Mouse (Mus musculus) c-Kit-positive CD71-negative TER-119-negative erythroid progenitor cells, embryonic 14.5 days (primary cell): ENCODE results near the gene Aldh9a1.

Experiments
- DNase-seq: peaks from one replicate; pipeline ENCODE4 v3.0.0-alpha.2; 2013; ENCODE audit warnings: low read depth

Aldh9a1 gene

GRCm38 (mm10) chr1:167350597-167351415 lies 1.0 kb downstream of the Aldh9a1 start:
- no peak for DNase-seq

DNA sequence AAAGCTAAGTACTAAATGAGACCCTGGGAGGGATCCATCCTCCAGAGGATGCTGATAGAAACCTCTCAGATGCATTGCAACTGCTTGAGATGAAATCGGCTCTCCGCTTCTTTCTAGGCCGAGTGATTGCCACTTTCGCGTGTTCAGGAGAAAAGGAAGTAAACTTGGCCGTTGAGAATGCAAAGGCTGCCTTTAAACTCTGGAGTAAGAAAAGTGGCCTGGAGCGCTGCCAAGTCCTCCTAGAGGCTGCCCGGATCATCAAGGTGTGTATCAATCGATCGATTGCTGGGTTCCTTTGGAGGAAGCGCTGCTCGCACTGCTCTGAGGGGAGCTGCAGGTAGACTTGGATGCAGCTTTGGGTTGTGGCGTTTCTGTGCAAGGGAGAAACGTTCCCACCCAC lies 2.6 kb downstream of the Aldh9a1 start:
- no peak for DNase-seq

- DNase-seq: no peak
These were observed 7.6 kb downstream of the Aldh9a1 start for GRCm38 (mm10) chr1:167357387-167357786.

DNA sequence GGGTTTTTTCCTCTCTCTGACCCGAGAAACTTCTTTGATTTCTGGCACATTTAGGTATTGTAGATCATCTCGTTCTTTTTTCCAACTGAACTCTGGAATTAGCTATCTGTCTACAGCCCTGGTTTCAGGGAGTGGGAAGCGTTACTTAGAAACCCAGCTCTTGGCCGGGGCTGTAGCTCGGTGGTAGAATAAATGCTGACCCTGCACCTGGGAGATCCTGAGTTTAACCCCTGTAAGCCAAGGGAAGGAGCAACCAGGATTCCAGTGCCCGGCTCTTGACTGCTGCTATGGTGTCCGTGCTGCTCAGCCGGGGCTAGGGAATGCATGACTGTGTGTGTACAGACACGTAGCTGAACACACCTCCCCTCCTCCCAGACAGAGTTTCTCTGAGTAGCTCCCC lies 8.9 kb downstream of the Aldh9a1 start:
- DNase-seq: no peak

DNA sequence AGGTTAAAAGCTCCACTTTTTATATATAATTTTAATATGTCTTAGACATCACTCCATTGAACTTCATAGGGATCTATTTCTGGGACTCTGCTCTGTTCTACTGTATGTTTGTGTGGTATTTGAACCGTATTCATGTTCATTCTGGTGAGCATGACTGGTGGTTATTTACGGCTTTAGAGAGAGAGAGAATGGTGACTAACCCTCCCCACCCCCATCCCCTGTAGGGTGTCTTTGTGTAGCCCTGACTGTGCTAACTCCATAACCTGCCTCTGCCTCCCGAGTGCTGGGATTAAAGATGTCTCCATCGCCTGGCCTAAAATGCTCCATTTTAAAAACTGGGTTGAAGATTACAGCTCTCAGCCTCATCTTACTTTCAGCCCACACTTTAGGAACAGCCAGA lies 10.5 kb downstream of the Aldh9a1 start:
- DNase-seq: no peak

DNA sequence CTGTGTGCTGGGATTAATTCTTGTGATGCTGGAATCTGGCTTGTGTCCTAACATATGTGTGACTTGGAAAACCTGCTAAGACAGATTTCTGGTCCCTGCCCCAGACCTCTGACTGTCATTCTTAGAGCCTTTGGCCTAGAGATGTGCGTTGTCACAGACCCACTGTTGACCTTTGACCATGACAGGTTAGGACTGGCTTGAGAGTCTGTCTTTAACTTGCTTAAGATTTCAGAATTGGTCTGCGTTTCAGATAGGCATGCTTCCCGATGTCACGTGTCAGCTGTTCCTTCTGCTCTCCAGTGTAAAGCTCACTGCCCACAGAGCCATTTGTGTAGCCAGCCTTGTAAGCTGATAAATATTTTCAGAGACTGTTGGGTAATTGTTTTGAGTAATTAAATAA lies 13.0 kb downstream of the Aldh9a1 start:
- no peak for DNase-seq

- no peak for DNase-seq
These were observed 13.5 kb downstream of the Aldh9a1 start for GRCm38 (mm10) chr1:167363322-167363721.

- DNase-seq: no peak
These were observed 16.0 kb downstream of the Aldh9a1 start for GRCm38 (mm10) chr1:167365808-167366207.

DNA sequence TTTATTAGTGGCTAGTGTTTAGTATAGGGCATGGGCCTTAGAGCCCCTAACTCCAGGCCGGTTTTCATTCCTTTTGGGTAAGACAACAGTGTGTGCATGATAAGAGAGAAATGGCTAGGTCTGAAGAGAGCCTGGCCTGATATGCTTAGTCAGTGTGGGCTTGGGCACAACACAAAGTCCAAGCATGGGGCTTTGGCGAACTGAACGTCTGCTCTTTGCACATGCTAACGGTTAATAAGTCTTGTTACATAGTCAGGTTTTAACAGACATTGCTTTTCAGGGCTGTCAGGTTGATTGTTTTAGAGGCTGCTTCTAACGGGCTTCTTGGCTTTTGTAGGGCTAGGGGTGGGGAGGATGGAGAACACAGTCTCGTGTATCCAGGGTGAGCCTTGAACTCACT lies 16.8 kb downstream of the Aldh9a1 start:
- DNase-seq: no peak

GRCm38 (mm10) chr1:167368018-167368417 lies 18.2 kb downstream of the Aldh9a1 start:
- no peak for DNase-seq

DNA sequence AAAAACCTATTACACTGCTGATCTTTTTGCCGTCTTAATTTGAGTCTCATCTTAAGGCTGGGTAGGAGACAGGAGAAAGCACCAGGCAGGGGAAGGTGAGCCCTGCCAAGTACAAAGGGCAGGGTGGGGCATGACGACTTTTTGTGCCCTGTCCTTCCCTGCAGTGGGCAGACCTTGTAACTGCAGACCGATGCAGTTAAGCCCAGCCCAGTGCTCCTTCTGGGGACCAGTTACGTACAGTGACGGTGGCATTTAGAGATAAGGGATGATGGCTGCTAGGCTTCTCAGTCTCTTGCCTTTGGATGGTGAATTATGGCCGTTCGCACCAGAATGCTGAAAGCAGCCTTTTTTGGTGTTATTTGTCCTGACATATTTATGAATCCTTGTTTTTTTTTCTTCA lies 18.7 kb downstream of the Aldh9a1 start:
- no peak for DNase-seq

- DNase-seq: peak; percentile 95
These were observed 20.1 kb downstream of the Aldh9a1 start for GRCm38 (mm10) chr1:167369905-167370304.

DNA sequence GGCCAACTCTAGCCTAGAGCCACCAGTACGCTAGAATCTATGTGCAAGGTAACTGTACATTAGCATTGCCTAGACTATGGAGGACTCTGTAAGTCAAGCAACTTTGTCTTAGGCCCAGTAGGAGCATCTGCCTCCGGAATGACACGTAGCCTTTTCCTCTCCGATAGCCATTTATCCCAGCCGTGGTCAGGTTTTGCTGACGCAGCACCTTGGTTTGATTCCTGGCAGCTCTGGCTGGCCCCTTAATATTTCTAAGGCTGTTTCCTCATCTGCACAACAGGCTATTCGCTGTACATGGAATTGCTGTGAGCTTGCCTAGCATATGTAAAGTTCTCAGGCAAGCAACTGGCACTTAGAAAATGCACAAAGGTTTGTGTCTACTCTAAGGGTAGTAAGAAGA lies 22.9 kb downstream of the Aldh9a1 start:
- DNase-seq: no peak

GRCm38 (mm10) chr1:167374003-167374784 lies 24.4 kb downstream of the Aldh9a1 start:
- peak; percentile 44 for DNase-seq

- DNase-seq: no peak
These were observed 25.2 kb downstream of the Aldh9a1 start for GRCm38 (mm10) chr1:167374942-167375341.

DNA sequence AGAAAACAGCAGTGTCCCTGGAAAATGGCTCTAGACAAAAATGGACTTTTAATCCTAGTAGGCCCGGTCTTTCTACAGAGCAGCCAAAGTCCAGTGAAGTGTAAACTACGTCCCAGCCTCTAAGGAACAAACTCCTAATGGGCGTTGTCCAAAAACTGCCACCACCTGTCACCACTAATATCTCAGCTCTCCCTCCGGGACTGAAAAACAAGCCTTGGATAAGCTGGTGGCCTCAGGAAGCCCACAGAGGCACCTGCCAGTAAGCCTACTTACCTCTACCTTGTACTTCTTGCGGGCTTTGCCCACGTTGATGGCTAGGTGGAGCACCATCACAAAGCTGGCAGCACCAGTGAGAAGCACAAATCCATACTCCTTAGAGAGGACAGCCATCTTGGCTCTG lies 28.2 kb downstream of the Aldh9a1 start:
- no peak for DNase-seq

DNA sequence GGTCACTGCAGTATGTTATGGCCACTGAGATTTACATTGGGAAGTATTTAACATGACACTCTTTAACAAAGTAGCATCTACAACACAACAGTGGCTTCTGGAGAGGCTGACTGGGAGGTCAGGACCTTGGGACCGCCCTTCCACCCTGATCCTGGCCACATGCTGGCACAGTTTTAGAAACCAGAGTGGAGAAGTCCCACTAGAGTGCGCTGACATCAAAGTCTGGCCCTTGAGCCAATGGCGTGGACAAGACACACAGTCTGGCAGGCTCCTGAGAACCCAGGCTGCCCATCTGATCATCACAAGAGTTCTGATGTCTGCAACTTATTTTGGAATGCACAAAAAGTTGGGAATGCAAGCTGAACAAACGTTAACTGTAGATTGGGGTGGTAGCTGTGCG lies 30.0 kb downstream of the Aldh9a1 start:
- no peak for DNase-seq

DNA sequence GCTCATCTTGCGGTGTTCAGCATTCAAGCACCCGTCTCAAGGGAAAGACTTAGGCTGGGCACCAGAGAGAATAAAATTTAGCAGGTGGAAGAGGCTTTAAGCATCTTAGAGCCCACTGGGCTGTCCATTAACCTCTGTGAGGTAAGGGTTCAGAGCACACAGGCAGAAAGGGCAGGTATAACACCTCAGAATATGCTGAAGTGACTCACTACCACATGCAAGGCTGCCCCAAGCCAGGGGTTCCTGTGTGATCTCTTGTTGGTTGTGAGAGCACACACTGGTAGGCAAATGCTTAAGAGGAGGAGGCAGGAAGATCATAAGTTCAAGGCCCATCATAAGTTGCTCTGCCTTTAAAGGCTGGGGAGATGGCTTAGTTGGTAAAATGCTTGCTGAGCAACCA lies 30.4 kb downstream of the Aldh9a1 start:
- no peak for DNase-seq

DNA sequence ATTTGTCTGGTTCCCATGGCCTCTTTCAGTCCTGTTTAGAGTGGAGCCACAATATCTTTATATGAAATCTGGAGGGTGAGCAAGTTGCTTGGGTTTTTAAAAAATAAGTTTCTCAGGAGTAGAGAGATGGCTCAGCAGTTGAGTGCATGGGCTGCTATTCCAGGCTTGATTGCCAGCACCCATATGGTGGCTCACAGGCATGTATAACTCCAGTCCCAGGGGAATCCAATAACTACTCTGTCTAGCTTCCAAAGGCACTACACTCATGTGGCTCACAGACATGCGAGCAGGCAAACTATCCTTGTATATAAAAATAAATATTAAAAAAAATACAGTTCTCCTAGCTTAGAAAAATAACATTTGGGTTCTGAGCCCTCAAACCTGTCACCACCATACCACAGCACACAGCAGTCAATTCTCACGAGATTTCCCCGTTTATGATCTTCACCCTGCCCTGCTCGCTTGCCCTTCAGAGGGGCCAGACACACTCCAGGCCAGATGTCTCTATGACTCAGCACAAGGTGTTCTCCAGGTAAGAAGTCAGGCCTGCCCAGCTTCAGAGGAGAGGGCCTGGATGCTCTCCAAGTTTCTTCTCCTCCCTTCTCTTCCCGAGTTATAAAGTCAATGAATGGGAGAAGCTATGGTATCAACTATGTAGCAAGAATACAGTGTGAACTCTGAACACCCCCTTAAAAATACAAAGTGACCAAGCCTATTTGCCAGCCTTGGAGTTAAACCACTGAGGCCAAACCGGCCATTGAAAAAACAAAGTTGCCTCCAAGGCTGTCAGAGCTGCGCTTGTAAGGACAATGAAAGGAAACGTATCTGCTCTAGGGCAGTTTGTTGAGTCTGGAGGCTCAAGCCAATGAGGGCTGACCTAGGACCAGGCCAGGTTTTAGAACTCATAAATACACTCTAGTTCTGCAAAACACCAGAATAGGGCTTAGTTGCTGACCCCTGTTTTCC lies 31.5 kb downstream of the Aldh9a1 start:
- no peak for DNase-seq

DNA sequence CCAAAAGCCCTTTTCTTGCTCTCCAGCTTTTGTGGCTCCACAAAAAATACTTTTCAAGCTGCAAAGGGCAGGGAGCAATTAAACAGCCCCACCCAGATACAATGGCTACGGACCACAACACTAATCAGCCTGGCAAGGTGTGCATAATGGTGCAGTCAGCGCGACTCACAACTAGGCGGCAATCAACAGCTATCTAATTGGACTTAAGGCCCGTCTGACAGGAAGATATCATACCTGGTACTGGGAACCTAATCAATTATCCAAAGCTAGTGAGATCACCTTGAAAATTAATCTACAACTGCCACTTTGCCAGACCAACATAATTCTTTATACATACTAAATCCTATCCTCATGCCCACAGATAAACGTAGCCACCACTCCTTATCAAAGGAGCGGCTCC lies 32.5 kb downstream of the Aldh9a1 start:
- no peak for DNase-seq

- no peak for DNase-seq
These were observed 33.0 kb downstream of the Aldh9a1 start for GRCm38 (mm10) chr1:167382763-167383162.

- DNase-seq: no peak
These were observed 33.4 kb downstream of the Aldh9a1 start for GRCm38 (mm10) chr1:167383178-167383577.
